Mouse (Mus musculus): ENCODE measurements around the gene Gtse1. TPM values are rescaled to one million over a fixed set of nuclear protein-coding genes. Genes with fewer than 3 reads are reported as not detected.

Gene Gtse1
- polyA plus RNA-seq (2012; rRNA removed): 39.6 and 52.5 TPM in 2 replicates

DNA sequence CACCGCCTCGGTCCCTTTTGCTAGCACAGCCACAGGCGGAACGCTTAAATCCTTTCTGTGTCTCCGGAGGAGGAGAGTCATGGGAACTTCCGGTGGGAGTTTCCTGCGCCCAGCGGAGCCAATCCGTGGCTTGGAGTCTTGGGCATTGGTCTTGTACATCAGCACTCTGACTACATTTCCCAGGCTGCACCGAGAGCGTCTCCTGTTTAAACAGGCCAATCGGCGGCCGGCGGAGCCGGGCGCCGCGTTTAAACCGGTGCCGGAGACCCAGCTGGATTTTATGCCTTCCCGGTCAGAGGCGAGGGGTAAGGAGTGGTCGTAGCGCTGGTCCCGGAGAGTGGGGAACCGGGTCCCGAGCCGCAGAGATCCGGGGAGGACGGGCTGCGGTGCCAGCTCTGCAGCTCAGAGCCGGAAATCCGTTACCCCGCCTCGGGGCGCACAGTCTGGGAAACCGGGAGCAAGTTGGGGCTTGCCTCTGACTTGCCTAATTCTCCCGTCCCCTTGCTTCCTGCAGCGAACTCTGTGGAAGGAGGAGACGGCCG, at the start of gene Gtse1:
Gtse1 (plus strand) TSS at position 256 of the 542 bp plus-strand sequence.
- Histone ChIP-seq H3K27ac (ENCODE audit: control insufficient read depth, insufficient read depth, low read length) (no peak within 1 kb of the TSS), H3K4me3 (ENCODE audit: control insufficient read depth, insufficient read depth, low read length) (peak within 1 kb of the TSS; percentile 79), H3K4me1 (replicated peaks; ENCODE audit: control insufficient read depth, insufficient read depth, low read length) (peaks cover 10% of the 10 kb centered on the region), H3K27me3 (ENCODE audit: control insufficient read depth, insufficient read depth, low read length) (no peaks in the 10 kb centered on the region), H3K36me3 (ENCODE audit: control insufficient read depth, insufficient read depth, low read length) (peaks cover 12% of the 10 kb centered on the region)
- TF ChIP-seq POLR2A (IDR thresholded peaks at IDR 0.05; ENCODE audit: control insufficient read depth, extremely low read depth, insufficient read depth, low read length, poor library complexity) (0 out of 2 replicates have a peak, but pooled peaks have one; percentile 31), CTCF (IDR thresholded peaks at IDR 0.05; ENCODE audit: borderline replicate concordance, control insufficient read depth, extremely low read depth, insufficient read depth, low read length, poor library complexity) (no peak)
- DNase-seq: peak; percentile 92
- WGBS: under 1% methylated on average over 42 of the region's 42 CpGs

DNA sequence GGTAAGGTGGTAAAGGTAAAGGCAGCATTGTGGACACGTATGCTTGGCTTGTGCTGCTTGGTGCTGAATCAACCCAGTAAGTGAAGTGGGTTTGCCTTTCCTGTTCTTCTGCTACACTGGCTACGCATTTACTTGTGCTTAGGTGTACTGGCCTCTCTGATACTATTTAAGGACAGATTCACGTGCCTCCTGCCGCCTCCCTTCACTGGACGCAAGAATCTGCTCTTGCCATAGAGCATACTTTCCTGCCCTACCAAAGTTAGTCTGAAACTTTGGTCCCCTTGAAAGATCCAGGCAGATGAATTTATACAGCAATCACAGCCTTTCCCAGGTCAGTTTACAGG, 49.1 kb upstream of the Gtse1 start:
- Histone ChIP-seq H3K36me3 (ENCODE audit: control insufficient read depth, insufficient read depth, low read length) (no peaks in the 10 kb centered on the region), H3K27me3 (ENCODE audit: control insufficient read depth, insufficient read depth, low read length) (no peaks in the 10 kb centered on the region), H3K4me3 (ENCODE audit: control insufficient read depth, insufficient read depth, low read length) (no peak overlapping the region), H3K27ac (ENCODE audit: control insufficient read depth, insufficient read depth, low read length) (no peak overlapping the region), H3K4me1 (replicated peaks; ENCODE audit: control insufficient read depth, insufficient read depth, low read length) (peaks cover 36% of the 10 kb centered on the region)
- DNase-seq: no peak
- TF ChIP-seq CTCF (IDR thresholded peaks at IDR 0.05; ENCODE audit: borderline replicate concordance, control insufficient read depth, extremely low read depth, insufficient read depth, low read length, poor library complexity): no peak
- TF ChIP-seq POLR2A (IDR thresholded peaks at IDR 0.05; ENCODE audit: control insufficient read depth, extremely low read depth, insufficient read depth, low read length, poor library complexity): no peak
- WGBS: 88% methylated on average over 5 of the region's 5 CpGs

DNA sequence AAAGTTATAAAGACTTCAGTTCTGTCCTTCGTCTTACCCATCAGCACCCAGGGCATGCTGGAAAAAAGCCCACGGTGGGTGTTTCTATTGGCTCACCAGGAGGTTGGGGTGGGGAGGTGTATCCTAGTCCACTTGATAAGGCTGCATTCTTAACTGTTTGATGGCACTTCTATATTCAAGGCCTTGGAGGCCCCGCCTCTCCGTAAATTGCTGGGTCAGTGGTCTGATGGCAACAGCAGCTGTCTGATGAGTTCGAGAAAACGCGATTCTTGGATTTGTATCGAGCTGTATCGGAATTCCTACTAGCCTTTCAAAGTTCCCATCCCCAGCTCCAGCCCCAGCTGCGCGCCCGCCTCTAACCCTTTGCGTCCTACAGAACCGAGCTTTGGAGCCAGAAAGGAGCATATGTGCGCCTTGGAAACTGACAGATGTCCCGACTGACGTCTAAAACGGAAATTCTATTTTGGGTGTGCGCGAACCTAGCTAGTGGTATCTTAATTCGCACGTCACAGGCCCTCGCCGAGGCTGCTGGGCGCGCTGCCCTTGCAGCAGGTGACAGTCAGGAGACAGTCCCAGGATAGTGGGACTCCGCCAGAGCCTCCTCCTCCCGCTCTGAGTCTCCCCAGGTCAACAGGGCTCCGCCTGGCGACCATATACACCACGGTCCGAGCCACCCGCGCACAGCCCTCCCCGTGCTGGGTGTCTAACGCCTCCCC, 48.6 kb upstream of the Gtse1 start:
- DNase-seq: peak; percentile 68
- Histone ChIP-seq H3K36me3 (ENCODE audit: control insufficient read depth, insufficient read depth, low read length) (no peaks in the 10 kb centered on the region), H3K27ac (ENCODE audit: control insufficient read depth, insufficient read depth, low read length) (peak overlapping the region; percentile 66), H3K4me1 (replicated peaks; ENCODE audit: control insufficient read depth, insufficient read depth, low read length) (peaks cover 36% of the 10 kb centered on the region), H3K4me3 (ENCODE audit: control insufficient read depth, insufficient read depth, low read length) (peak overlapping the region; percentile 67), H3K27me3 (ENCODE audit: control insufficient read depth, insufficient read depth, low read length) (no peaks in the 10 kb centered on the region)
- 5% methylated on average over 36 of the region's 36 CpGs for WGBS
- TF ChIP-seq POLR2A (IDR thresholded peaks at IDR 0.05; ENCODE audit: control insufficient read depth, extremely low read depth, insufficient read depth, low read length, poor library complexity) (no peak), CTCF (IDR thresholded peaks at IDR 0.05; ENCODE audit: borderline replicate concordance, control insufficient read depth, extremely low read depth, insufficient read depth, low read length, poor library complexity) (no peak)

DNA sequence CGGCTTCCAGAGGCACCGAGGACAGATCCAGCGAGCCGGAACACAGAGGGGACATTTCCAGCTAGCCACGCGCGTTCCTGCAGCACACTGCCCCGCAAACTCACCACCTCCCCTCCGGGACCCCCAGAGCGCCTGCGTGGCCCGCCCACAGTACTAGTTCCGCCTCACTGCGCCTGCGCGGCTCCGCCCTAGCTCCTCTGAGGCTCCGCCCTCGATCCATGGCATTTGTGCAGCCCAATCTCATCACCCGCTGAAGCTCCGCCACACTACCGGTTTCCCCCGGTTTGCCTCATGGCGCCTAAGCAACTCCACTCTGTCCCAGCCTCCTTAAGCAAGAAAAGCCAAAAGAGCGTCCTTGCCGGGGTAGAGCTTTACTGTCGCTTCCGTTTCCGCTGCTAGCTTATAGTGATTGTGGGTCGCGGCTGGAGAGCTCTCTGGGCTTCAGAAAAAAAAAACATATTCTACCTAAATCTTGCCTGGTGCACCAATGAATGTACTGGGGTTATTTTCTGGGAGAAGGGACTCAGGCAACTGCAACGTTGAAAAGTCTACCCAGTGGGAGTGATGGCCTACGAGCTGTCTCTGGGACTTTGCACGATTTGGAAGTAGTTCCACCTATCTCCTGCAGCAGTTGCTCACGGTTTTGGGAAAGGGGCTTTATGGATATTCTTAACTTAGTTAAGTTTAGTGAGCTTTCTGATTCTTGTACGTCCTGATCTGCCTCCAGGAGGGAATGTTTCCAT, 47.8 kb upstream of the Gtse1 start, which contains the start of gene Cdpf1:
Cdpf1 (minus strand) TSS at position 163 of the 743 bp plus-strand sequence.
- Histone ChIP-seq H3K36me3 (ENCODE audit: control insufficient read depth, insufficient read depth, low read length) (no peaks in the 10 kb centered on the region), H3K27ac (ENCODE audit: control insufficient read depth, insufficient read depth, low read length) (peak within 1 kb of the TSS; percentile 71), H3K4me3 (ENCODE audit: control insufficient read depth, insufficient read depth, low read length) (peak within 1 kb of the TSS; percentile 67), H3K4me1 (replicated peaks; ENCODE audit: control insufficient read depth, insufficient read depth, low read length) (peaks cover 36% of the 10 kb centered on the region), H3K27me3 (ENCODE audit: control insufficient read depth, insufficient read depth, low read length) (no peaks in the 10 kb centered on the region)
- WGBS: 3% methylated on average over 36 of the region's 36 CpGs
- TF ChIP-seq CTCF (IDR thresholded peaks at IDR 0.05; ENCODE audit: borderline replicate concordance, control insufficient read depth, extremely low read depth, insufficient read depth, low read length, poor library complexity) (no peak), POLR2A (IDR thresholded peaks at IDR 0.05; ENCODE audit: control insufficient read depth, extremely low read depth, insufficient read depth, low read length, poor library complexity) (peak; percentile 85; the same call in 1 of the 2 replicates)
- peak; percentile 99 for DNase-seq

DNA sequence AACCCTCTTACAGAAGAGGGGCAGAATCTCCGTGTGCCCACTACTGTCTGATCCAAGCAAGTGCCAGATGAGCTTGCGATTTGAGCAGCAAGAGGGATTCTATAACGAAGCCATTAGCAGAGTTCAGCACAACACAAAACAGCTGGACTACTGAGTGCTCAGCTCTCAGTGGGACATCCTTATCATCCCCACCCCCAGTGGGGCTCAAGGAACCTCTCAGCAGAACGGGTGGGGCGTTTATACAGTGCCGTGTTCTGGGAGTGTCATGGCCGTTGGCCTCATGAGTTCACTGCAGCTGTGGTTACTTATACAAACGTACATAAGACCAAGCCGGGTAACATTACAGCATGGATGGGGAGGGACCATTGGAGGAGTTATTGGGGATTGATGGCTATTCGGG, 46.1 kb upstream of the Gtse1 start:
- no peaks in the 10 kb centered on the region for H3K36me3 ChIP-seq (ENCODE audit: control insufficient read depth, insufficient read depth, low read length)
- TF ChIP-seq CTCF (IDR thresholded peaks at IDR 0.05; ENCODE audit: borderline replicate concordance, control insufficient read depth, extremely low read depth, insufficient read depth, low read length, poor library complexity) (no peak), POLR2A (IDR thresholded peaks at IDR 0.05; ENCODE audit: control insufficient read depth, extremely low read depth, insufficient read depth, low read length, poor library complexity) (no peak)
- no peak for DNase-seq
- peaks cover 23% of the 10 kb centered on the region for H3K4me1 ChIP-seq (replicated peaks; ENCODE audit: control insufficient read depth, insufficient read depth, low read length)
- WGBS: 87% methylated on average over 10 of the region's 10 CpGs
- H3K27me3 ChIP-seq (ENCODE audit: control insufficient read depth, insufficient read depth, low read length): no peaks in the 10 kb centered on the region
- H3K4me3 ChIP-seq (ENCODE audit: control insufficient read depth, insufficient read depth, low read length): no peak overlapping the region
- no peak overlapping the region for H3K27ac ChIP-seq (ENCODE audit: control insufficient read depth, insufficient read depth, low read length)
